Mouse (Mus musculus) midbrain, embryonic 16.5 days (tissue): ENCODE data around the gene Hist1h3g. TPM values are rescaled to one million over a fixed set of nuclear protein-coding genes. Genes with fewer than 3 reads are reported as not detected.
"Not testable (repeated sequence)": the region's sequence is repeated elsewhere in the genome, so short reads cannot be mapped to it uniquely, and the experiment has no call there.

Experiments
- ATAC-seq: fragments of 200-750 bp; cut with Nextera tagmentation; 2 replicates; pipeline ENCODE4 v1.8.0; 2017; ENCODE audit warnings: moderate TSS enrichment
- H3K27ac ChIP-seq: fragments of 300-500 bp; sonication (generic); 2 replicates; pipeline ENCODE4 v1.5.1; 2014; ENCODE audit warnings: mild to moderate bottlenecking, low read length, mixed read lengths
- H3K27me3 ChIP-seq: fragments of 300-500 bp; sonication (generic); 2 replicates; pipeline ENCODE4 v1.6.1; 2014; ENCODE audit warnings: low read depth, low read length, mixed read lengths; ENCODE audit not compliant: control insufficient read depth, insufficient read depth
- H3K36me3 ChIP-seq: fragments of 300-500 bp; sonication (generic); 2 replicates; pipeline ENCODE4 v1.6.1; 2014; ENCODE audit warnings: mild to moderate bottlenecking, low read length, moderate library complexity, mixed read lengths; ENCODE audit not compliant: control insufficient read depth, insufficient read depth
- H3K4me1 ChIP-seq: fragments of 300-500 bp; sonication (generic); 2 replicates; pipeline ENCODE4 v1.6.1; 2014; ENCODE audit warnings: mild to moderate bottlenecking, low read length, mixed read lengths; ENCODE audit not compliant: control insufficient read depth, insufficient read depth
- H3K4me2 ChIP-seq: fragments of 300-500 bp; sonication (generic); 2 replicates; pipeline ENCODE4 v1.6.1; 2014; ENCODE audit warnings: mild to moderate bottlenecking, low read length, mixed read lengths
- H3K4me3 ChIP-seq: fragments of 300-500 bp; sonication (generic); 2 replicates; pipeline ENCODE4 v1.5.1; 2014; ENCODE audit warnings: low read depth, mild to moderate bottlenecking, low read length, moderate library complexity, mixed read lengths
- H3K9ac ChIP-seq: fragments of 300-500 bp; sonication (generic); 2 replicates; pipeline ENCODE4 v1.6.1; 2014; ENCODE audit warnings: low read depth, low read length, mixed read lengths
- H3K9me3 ChIP-seq: fragments of 300-500 bp; sonication (generic); replicated peaks from 2 replicates; pipeline ENCODE4 v1.6.1; 2014; ENCODE audit warnings: mild to moderate bottlenecking, low read length, mixed read lengths; ENCODE audit not compliant: control insufficient read depth, poor library complexity, severe bottlenecking
- WGBS: fragments of 180-500 bp; shearing (Covaris S2); extraction: QIAGEN DNeasy Blood & Tissue Kit; methylation state at CpG from one replicate; pipeline ENCODE4 v1.1.7; 2014; 5-methylcytosine and 5-hydroxymethylcytosine counted together
- polyA plus RNA-seq: library from polyadenylated mRNA; unstranded; fragments of >200 nt; fragmentation: Nextera tagmentation; extraction: Ambion mirVana; gene quantifications from 2 replicates; pipeline ENCODE4 v1.2.1, GENCODE M21; 2015

Gene Hist1h3g
- polyA plus RNA-seq, 1 experiment from 2014 or later = not detected

GRCm38 (mm10) chr13:23571504-23572217 is 36.4 kb downstream of the Hist1h3g start:
- Histone ChIP-seq H3K4me1 (peaks cover 29% of the 10 kb centered on the region), H3K4me2 (peak overlapping the region; percentile 73), H3K9ac (peak overlapping the region; percentile 60), H3K4me3 (peak overlapping the region; percentile 43), H3K27ac (peak overlapping the region; percentile 93)
- not testable (repeated sequence) for H3K27me3 ChIP-seq, ATAC-seq, H3K36me3 ChIP-seq, H3K9me3 ChIP-seq
- WGBS = 0% methylated on average over 12 of the region's 34 CpGs

GRCm38 (mm10) chr13:23572218-23573033 is 37.2 kb downstream of the Hist1h3g start:
- Histone ChIP-seq H3K36me3 (no peaks in the 10 kb centered on the region), H3K4me2 (peak overlapping the region; percentile 73), H3K4me3 (peak overlapping the region; percentile 43), H3K9ac (peak overlapping the region; percentile 60; the same call in 1 of the 2 replicates), H3K4me1 (peaks cover 30% of the 10 kb centered on the region), H3K9me3 (no peaks in the 10 kb centered on the region), H3K27ac (peak overlapping the region; percentile 93), H3K27me3 (no peaks in the 10 kb centered on the region)
- ATAC-seq = no peak
- WGBS = 42% methylated on average over 2 of the region's 2 CpGs

GRCm38 (mm10) chr13:23573034-23573897 is 38.0 kb downstream of the Hist1h3g start:
- ATAC-seq = not testable (repeated sequence)

GRCm38 (mm10) chr13:23573898-23574524 is 38.8 kb downstream of the Hist1h3g start, which contains the start of the genes Hist1h2bf and Hist1h2ad:
Hist1h2bf (minus strand) TSS chr13:23574196.
Hist1h2ad (plus strand) TSS chr13:23574381.
- H3K9me3 ChIP-seq, H3K27me3 ChIP-seq, H3K36me3 ChIP-seq: not testable (repeated sequence)
- under 1% methylated on average over 33 of the region's 42 CpGs for WGBS
- Histone ChIP-seq H3K4me1 (peaks cover 30% of the 10 kb centered on the region), H3K4me2 (peak within 1 kb of the TSS; percentile 78), H3K4me3 (peak within 1 kb of the TSS; percentile 33), H3K9ac (peak within 1 kb of the TSS; percentile 25; the same call in 1 of the 2 replicates), H3K27ac (peak within 1 kb of the TSS; percentile 81)
- ATAC-seq = peak; percentile 91

More at GRCm38 (mm10) chr13:23573034-23573897, 38.0 kb downstream of the Hist1h3g start:
- WGBS = 10% methylated on average over 18 of the region's 20 CpGs
- 0 out of 2 replicates have a peak overlapping the region, but pooled peaks have one; percentile 25 for H3K9ac ChIP-seq
- not testable (repeated sequence) for H3K27me3 ChIP-seq, H3K36me3 ChIP-seq, H3K9me3 ChIP-seq
- H3K27ac ChIP-seq = peak overlapping the region; percentile 78
- H3K4me3 ChIP-seq = peak overlapping the region; percentile 33
- peak overlapping the region; percentile 73 for H3K4me2 ChIP-seq
- H3K4me1 ChIP-seq = peaks cover 30% of the 10 kb centered on the region

- ATAC-seq, H3K27me3 ChIP-seq, H3K9me3 ChIP-seq, H3K9ac ChIP-seq, H3K36me3 ChIP-seq: not testable (repeated sequence)
- Histone ChIP-seq H3K4me1 (peaks cover 30% of the 10 kb centered on the region), H3K4me2 (peak overlapping the region; percentile 73), H3K4me3 (peak overlapping the region; percentile 33), H3K27ac (peak overlapping the region; percentile 81)
- 2% methylated on average over 5 of the region's 39 CpGs for WGBS
These were observed 39.4 kb downstream of the Hist1h3g start for GRCm38 (mm10) chr13:23574546-23575170.

GRCm38 (mm10) chr13:23575271-23575851 is 40.1 kb downstream of the Hist1h3g start, which contains the start of gene Hist1h3d:
Hist1h3d (plus strand) TSS chr13:23575763.
- H3K27ac ChIP-seq = peak within 1 kb of the TSS; percentile 81
- H3K36me3 ChIP-seq = no peaks in the 10 kb centered on the region
- peaks cover 26% of the 10 kb centered on the region for H3K4me1 ChIP-seq
- H3K27me3 ChIP-seq = no peaks in the 10 kb centered on the region
- H3K9ac ChIP-seq = peak within 1 kb of the TSS; percentile 60
- peak within 1 kb of the TSS; percentile 40 for H3K4me3 ChIP-seq
- H3K9me3 ChIP-seq = no peaks in the 10 kb centered on the region
- peak within 1 kb of the TSS; percentile 78 for H3K4me2 ChIP-seq
- peak; percentile 51 for ATAC-seq
- WGBS = under 1% methylated on average over 18 of the region's 18 CpGs

- not testable (repeated sequence) for H3K27me3 ChIP-seq, H3K9me3 ChIP-seq, ATAC-seq, H3K36me3 ChIP-seq
- peak overlapping the region; percentile 75 for H3K27ac ChIP-seq
- H3K9ac ChIP-seq = peak overlapping the region; percentile 60
- H3K4me2 ChIP-seq = peak overlapping the region; percentile 78
- 0% methylated on average over 9 of the region's 40 CpGs for WGBS
- peak overlapping the region; percentile 40 for H3K4me3 ChIP-seq
- H3K4me1 ChIP-seq = peaks cover 25% of the 10 kb centered on the region
These were observed 40.7 kb downstream of the Hist1h3g start for GRCm38 (mm10) chr13:23575864-23576313.
